Mouse (Mus musculus): Measurements from ENCODE around the gene Emc7. TPM values are rescaled to one million over a fixed set of nuclear protein-coding genes. Genes with fewer than 3 reads are reported as not detected.

Emc7 gene
- total and polyA plus RNA-seq, 3 experiments = 17.7 to 25.7 TPM; not detected in 1

DNA sequence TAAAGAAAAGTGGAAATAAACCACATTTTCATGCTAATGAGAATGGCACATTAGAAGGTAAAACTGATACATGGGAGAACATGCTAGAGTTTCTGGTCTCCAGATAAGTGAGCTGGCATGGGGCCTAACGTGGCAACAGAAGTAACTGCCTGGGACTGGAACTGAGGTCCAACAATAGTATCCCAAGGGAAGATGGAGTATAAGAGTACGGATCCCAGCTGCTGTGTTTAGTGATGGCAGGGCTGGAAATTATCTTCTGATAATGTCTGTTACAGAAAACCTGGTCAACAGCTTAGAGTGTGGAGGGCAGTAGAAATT is 28.5 kb downstream of the Emc7 start:
- no peak for DNase-seq (ENCODE audit: low read depth, low spot score)

GRCm38 (mm10) chr2:112484886-112485285 is 30.1 kb downstream of the Emc7 start:
- Histone ChIP-seq H3K9ac (ENCODE audit: control insufficient read depth, low read depth, low read length, poor library complexity, severe bottlenecking) (no peak overlapping the region), H3K4me3 (ENCODE audit: control insufficient read depth in 1 of 2, insufficient read depth in 1 of 2, low read depth in 2 of 2, low read length in 2 of 2) (no peak overlapping the region), H3K36me3 (ENCODE audit: control insufficient read depth in 1 of 2, insufficient read depth in 2 of 2, low read length in 2 of 2) (no peaks in the 10 kb centered on the region), H3K27ac (ENCODE audit: control insufficient read depth, low read depth, low read length) (no peak overlapping the region), H3K4me1 (ENCODE audit: control insufficient read depth in 1 of 2, insufficient read depth in 2 of 2, low read length in 2 of 2) (no peaks in the 10 kb centered on the region), H3K9me3 (replicated peaks; ENCODE audit: insufficient read depth, low read length) (no peaks in the 10 kb centered on the region), H3K79me2 (ENCODE audit: control insufficient read depth, insufficient read depth, low read length, poor library complexity) (no peaks in the 10 kb centered on the region), H3K27me3 (ENCODE audit: control insufficient read depth in 1 of 2, insufficient read depth in 2 of 2, low read length in 2 of 2) (peaks cover 1 to 5% of the 10 kb centered on the region in 2 experiments; a peak in 3 of 4 replicates)
- TF ChIP-seq TCF12 (IDR thresholded peaks at IDR 0.05; ENCODE audit: low read depth, low read length) = no peak
- no peak for TF ChIP-seq ZC3H11A (IDR thresholded peaks at IDR 0.05; ENCODE audit: low read depth, low read length)
- TF ChIP-seq MEF2A (IDR thresholded peaks at IDR 0.05; ENCODE audit: extremely low read depth, insufficient replicate concordance, low read depth, low read length, poor library complexity, severe bottlenecking) = no peak
- no peak for TF ChIP-seq CHD2 (IDR thresholded peaks at IDR 0.05; ENCODE audit: low read length)
- TF ChIP-seq TBP (IDR thresholded peaks at IDR 0.05; ENCODE audit: low read depth, low read length) = no peak
- no peak for TF ChIP-seq NELFE (IDR thresholded peaks at IDR 0.05; ENCODE audit: low read depth, low read length)
- TF ChIP-seq CTCF (IDR thresholded peaks at IDR 0.05 in 2 of 3, conservative IDR thresholded peaks at IDR 0.05 in 1 of 3; ENCODE audit: control insufficient read depth in 1 of 3, insufficient read depth in 1 of 3, low read depth in 2 of 3, low read length in 3 of 3, poor library complexity in 1 of 3, severe bottlenecking in 1 of 3) = no peak
- no peak for TF ChIP-seq HCFC1 (IDR thresholded peaks at IDR 0.05; ENCODE audit: low read depth, low read length)
- TF ChIP-seq MYC (IDR thresholded peaks at IDR 0.05; ENCODE audit: low read depth, low read length) = no peak
- no peak for TF ChIP-seq ZNF384 (IDR thresholded peaks at IDR 0.05; ENCODE audit: low read depth, low read length)
- no peak for TF ChIP-seq RAD21 (IDR thresholded peaks at IDR 0.05; ENCODE audit: low read depth, low read length)
- TF ChIP-seq SIN3A (IDR thresholded peaks at IDR 0.05; ENCODE audit: low read length) = no peak
- no peak for TF ChIP-seq E2F4 (IDR thresholded peaks at IDR 0.05; ENCODE audit: borderline replicate concordance, low read depth, low read length)
- no peak for TF ChIP-seq KAT2A (conservative IDR thresholded peaks at IDR 0.05; ENCODE audit: low read depth, low read length)
- TF ChIP-seq SMC3 (IDR thresholded peaks at IDR 0.05; ENCODE audit: low read depth, low read length) = no peak
- TF ChIP-seq EP300 (IDR thresholded peaks at IDR 0.05; ENCODE audit: low read depth in 1 of 2, low read length in 2 of 2) = no peak
- no peak for DNase-seq (ENCODE audit: low read depth, low spot score)

More for the DNA sequence above, 28.5 kb downstream of the Emc7 start:
- Histone ChIP-seq H3K27me3 (ENCODE audit: control insufficient read depth in 1 of 2, insufficient read depth in 2 of 2, low read length in 2 of 2) (peaks cover 1 to 5% of the 10 kb centered on the region in 2 experiments; a peak in 3 of 4 replicates), H3K9ac (ENCODE audit: control insufficient read depth, low read depth, low read length, poor library complexity, severe bottlenecking) (no peak overlapping the region), H3K79me2 (ENCODE audit: control insufficient read depth, insufficient read depth, low read length, poor library complexity) (no peaks in the 10 kb centered on the region), H3K9me3 (replicated peaks; ENCODE audit: insufficient read depth, low read length) (no peaks in the 10 kb centered on the region), H3K4me3 (ENCODE audit: control insufficient read depth in 1 of 2, insufficient read depth in 1 of 2, low read depth in 2 of 2, low read length in 2 of 2) (no peak overlapping the region), H3K36me3 (ENCODE audit: control insufficient read depth in 1 of 2, insufficient read depth in 2 of 2, low read length in 2 of 2) (no peaks in the 10 kb centered on the region), H3K27ac (ENCODE audit: control insufficient read depth, low read depth, low read length) (no peak overlapping the region), H3K4me1 (ENCODE audit: control insufficient read depth in 1 of 2, insufficient read depth in 2 of 2, low read length in 2 of 2) (no peaks in the 10 kb centered on the region)
- TF ChIP-seq CHD1 (IDR thresholded peaks at IDR 0.05; ENCODE audit: low read depth, low read length) (no peak), POLR2A (IDR thresholded peaks at IDR 0.05; ENCODE audit: control insufficient read depth in 1 of 2, insufficient read depth in 1 of 2, low read depth in 1 of 2, low read length in 2 of 2, poor library complexity in 1 of 2) (no peak), MEF2A (IDR thresholded peaks at IDR 0.05; ENCODE audit: extremely low read depth, insufficient replicate concordance, low read depth, low read length, poor library complexity, severe bottlenecking) (no peak), UBTF (IDR thresholded peaks at IDR 0.05; ENCODE audit: borderline replicate concordance, insufficient read depth, low read depth, low read length) (no peak), EP300 (IDR thresholded peaks at IDR 0.05; ENCODE audit: low read depth in 1 of 2, low read length in 2 of 2) (no peak), MYC (IDR thresholded peaks at IDR 0.05; ENCODE audit: low read depth, low read length) (no peak), E2F4 (IDR thresholded peaks at IDR 0.05; ENCODE audit: borderline replicate concordance, low read depth, low read length) (no peak), MXI1 (IDR thresholded peaks at IDR 0.05; ENCODE audit: low read depth, low read length) (no peak), RAD21 (IDR thresholded peaks at IDR 0.05; ENCODE audit: low read depth, low read length) (no peak), NELFE (IDR thresholded peaks at IDR 0.05; ENCODE audit: low read depth, low read length) (no peak), USF2 (IDR thresholded peaks at IDR 0.05; ENCODE audit: borderline replicate concordance in 1 of 2, insufficient read depth in 1 of 2, low read depth in 1 of 2, low read length in 2 of 2) (no peak), BHLHE40 (IDR thresholded peaks at IDR 0.05; ENCODE audit: borderline replicate concordance, low read depth, low read length) (no peak)
